Mouse (Mus musculus) heart, postnatal 0 days (tissue): ENCODE results near the gene Ccdc102a. TPM values are rescaled to one million over a fixed set of nuclear protein-coding genes. Genes with fewer than 3 reads are reported as not detected.
A peak's percentile ranks its signal among the peaks of the same experiment; 100 is the strongest.

ENCODE experiments used
- ATAC-seq: fragments of 200-750 bp; cut with Nextera tagmentation; 2 replicates; pipeline ENCODE4 v1.8.0; 2017; ENCODE audit warnings: low read depth, moderate number of reproducible peaks, moderate library complexity; ENCODE audit not compliant: insufficient read depth
- DNase-seq: peaks from one replicate; pipeline ENCODE4 v3.0.0-alpha.2; 2016; ENCODE audit warnings: low spot score
- H3K27ac ChIP-seq: fragments of 300-500 bp; sonication (generic); 2 replicates; pipeline ENCODE4 v1.5.1; 2014; ENCODE audit warnings: low read depth, mild to moderate bottlenecking
- H3K27me3 ChIP-seq: fragments of 300-500 bp; sonication (generic); 2 replicates; pipeline ENCODE4 v1.6.1; 2014; ENCODE audit warnings: low read length, mixed read lengths; ENCODE audit not compliant: control insufficient read depth, insufficient read depth
- H3K36me3 ChIP-seq: fragments of 300-500 bp; sonication (generic); replicated peaks from 2 replicates; pipeline ENCODE4 v1.6.1; 2014; ENCODE audit warnings: low read length, mixed read lengths; ENCODE audit not compliant: control insufficient read depth, insufficient read depth
- H3K4me1 ChIP-seq: fragments of 300-500 bp; sonication (generic); 2 replicates; pipeline ENCODE4 v1.6.1; 2014; ENCODE audit warnings: antibody characterized with exemption; ENCODE audit not compliant: control insufficient read depth, insufficient read depth
- H3K4me2 ChIP-seq: fragments of 300-500 bp; sonication (generic); 2 replicates; pipeline ENCODE4 v1.6.1; 2014; ENCODE audit warnings: low read depth, mild to moderate bottlenecking, low read length, moderate library complexity
- H3K4me3 ChIP-seq: fragments of 300-500 bp; sonication (generic); 2 replicates; pipeline ENCODE4 v1.5.1; 2014; ENCODE audit warnings: low read depth, low read length
- H3K9ac ChIP-seq: fragments of 300-500 bp; sonication (generic); replicated peaks from 2 replicates; pipeline ENCODE4 v1.6.1; 2014; ENCODE audit warnings: low read depth, low read length, mixed read lengths
- H3K9me3 ChIP-seq: fragments of 300-500 bp; sonication (generic); replicated peaks from 2 replicates; pipeline ENCODE4 v1.6.1; 2016; ENCODE audit warnings: low read length; ENCODE audit not compliant: control insufficient read depth
- CTCF ChIP-seq: IDR thresholded peaks from 2 replicates; pipeline ENCODE4 v1.5.1; 2016; ENCODE audit warnings: antibody characterized with exemption, control low read depth, low read depth
- EP300 ChIP-seq: IDR thresholded peaks from 2 replicates; pipeline ENCODE4 v1.6.1; 2016; ENCODE audit warnings: antibody characterized with exemption, low read depth
- WGBS: fragments of 180-500 bp; shearing (Covaris S2); extraction: QIAGEN DNeasy Blood & Tissue Kit; methylation state at CpG from one replicate; pipeline ENCODE4 v1.1.7; 2014; 5-methylcytosine and 5-hydroxymethylcytosine counted together
- polyA plus RNA-seq: library from polyadenylated mRNA; unstranded; fragments of >200 nt; fragmentation: Nextera tagmentation; extraction: Ambion mirVana; gene quantifications from 2 replicates; pipeline ENCODE4 v1.2.1, GENCODE M21; 2015
- total RNA-seq: library from RNA; depleted of rRNA; stranded (reverse); fragments of >200 nt; gene quantifications from 2 replicates; pipeline ENCODE4 v1.2.3, GENCODE M21; 2014; ENCODE audit warnings: low replicate concordance; rRNA removed

The Ccdc102a gene
- total RNA-seq (12.4 and 24.7 TPM in 2 replicates), polyA plus RNA-seq (10.1 and 10.6 TPM in 2 replicates)

- peak within 1 kb of the TSS; percentile 83 for H3K4me3 ChIP-seq
- DNase-seq: no peak
- 2% methylated on average over 47 of the region's 51 CpGs for WGBS
- peak within 1 kb of the TSS; percentile 86 for H3K27ac ChIP-seq
- no peaks in the 10 kb centered on the region for H3K27me3 ChIP-seq
- peak; percentile 62 for ATAC-seq
- H3K36me3 ChIP-seq: peaks cover 5% of the 10 kb centered on the region
- H3K9ac ChIP-seq: peak within 1 kb of the TSS; percentile 83
- H3K9me3 ChIP-seq: no peaks in the 10 kb centered on the region
- H3K4me2 ChIP-seq: peak within 1 kb of the TSS; percentile 89
- no peak for TF ChIP-seq CTCF
- no peak for TF ChIP-seq EP300
- H3K4me1 ChIP-seq: peaks cover 40% of the 10 kb centered on the region
These were observed at the start of gene Ccdc102a for GRCm38 (mm10) chr8:94917851-94918495. TSS of gene Ccdc102a (minus strand) at chr8:94918098.

GRCm38 (mm10) chr8:94967554-94967953 is 49.7 kb upstream of the Ccdc102a start:
- Histone ChIP-seq H3K36me3 (no peaks in the 10 kb centered on the region), H3K4me2 (no peak overlapping the region), H3K4me1 (peaks cover 12% of the 10 kb centered on the region; the same call in 1 of the 2 replicates), H3K9ac (no peak overlapping the region), H3K27me3 (no peaks in the 10 kb centered on the region), H3K4me3 (no peak overlapping the region), H3K27ac (no peak overlapping the region), H3K9me3 (no peaks in the 10 kb centered on the region)
- WGBS: 47% methylated on average over 3 of the region's 3 CpGs
- no peak for TF ChIP-seq EP300
- no peak for TF ChIP-seq CTCF
- DNase-seq (no peak), ATAC-seq (peak; percentile 77; the same call in 1 of the 2 replicates)

- Histone ChIP-seq H3K36me3 (no peaks in the 10 kb centered on the region), H3K4me1 (peaks cover 12% of the 10 kb centered on the region; the same call in 1 of the 2 replicates), H3K4me3 (no peak overlapping the region), H3K9ac (no peak overlapping the region), H3K4me2 (no peak overlapping the region), H3K9me3 (no peaks in the 10 kb centered on the region), H3K27ac (no peak overlapping the region), H3K27me3 (no peaks in the 10 kb centered on the region)
- TF ChIP-seq CTCF: no peak
- DNase-seq: no peak
- WGBS: 63% methylated on average over 4 of the region's 4 CpGs
- no peak for ATAC-seq
These were observed 49.2 kb upstream of the Ccdc102a start for GRCm38 (mm10) chr8:94967071-94967470.

- Histone ChIP-seq H3K9ac (no peak overlapping the region), H3K4me3 (no peak overlapping the region), H3K9me3 (no peaks in the 10 kb centered on the region), H3K4me2 (no peak overlapping the region), H3K27ac (no peak overlapping the region), H3K36me3 (no peaks in the 10 kb centered on the region), H3K27me3 (no peaks in the 10 kb centered on the region), H3K4me1 (peaks cover 12% of the 10 kb centered on the region; the same call in 1 of the 2 replicates)
- DNase-seq (peak; percentile 56), ATAC-seq (no peak)
- peak; percentile 62 for TF ChIP-seq CTCF
- TF ChIP-seq EP300: no peak
- WGBS: 30% methylated on average over 7 of the region's 7 CpGs
These were observed 48.7 kb upstream of the Ccdc102a start for GRCm38 (mm10) chr8:94966578-94966977.

GRCm38 (mm10) chr8:94964828-94965227 is 46.9 kb upstream of the Ccdc102a start:
- no peaks in the 10 kb centered on the region for H3K9me3 ChIP-seq
- H3K4me2 ChIP-seq: no peak overlapping the region
- no peak overlapping the region for H3K4me3 ChIP-seq
- TF ChIP-seq EP300 (no peak), CTCF (no peak)
- no peaks in the 10 kb centered on the region for H3K36me3 ChIP-seq
- H3K27me3 ChIP-seq: no peaks in the 10 kb centered on the region
- peaks cover 12% of the 10 kb centered on the region; the same call in 1 of the 2 replicates for H3K4me1 ChIP-seq
- H3K9ac ChIP-seq: no peak overlapping the region
- DNase-seq (no peak), ATAC-seq (no peak)
- no peak overlapping the region for H3K27ac ChIP-seq
- WGBS: 14% methylated on average over 10 of the region's 10 CpGs
